Mouse (Mus musculus) lung, embryonic 15.5 days (tissue): ENCODE results near the gene Actr1a. TPM values are rescaled to one million over a fixed set of nuclear protein-coding genes. Genes with fewer than 3 reads are reported as not detected.
A peak's percentile ranks its signal among the peaks of the same experiment; 100 is the strongest.

Experiments used
- ATAC-seq: fragments of 200-750 bp; cut with Nextera tagmentation; 2 replicates; pipeline ENCODE4 v1.8.0; 2017; ENCODE audit warnings: moderate number of reproducible peaks, borderline replicate concordance; ENCODE audit not compliant: low FRiP score, low TSS enrichment; ENCODE audit errors: extremely low read depth
- H3K27ac ChIP-seq: fragments of 300-500 bp; sonication (generic); 2 replicates; pipeline ENCODE4 v1.5.1; 2015; ENCODE audit warnings: moderate library complexity, mild to moderate bottlenecking, inconsistent platforms
- H3K27me3 ChIP-seq: fragments of 300-500 bp; sonication (generic); 2 replicates; pipeline ENCODE4 v1.6.1; 2015; ENCODE audit warnings: inconsistent platforms
- H3K36me3 ChIP-seq: fragments of 300-500 bp; sonication (generic); 2 replicates; pipeline ENCODE4 v1.6.1; 2015; ENCODE audit warnings: inconsistent platforms
- H3K4me1 ChIP-seq: fragments of 300-500 bp; sonication (generic); 2 replicates; pipeline ENCODE4 v1.6.1; 2015; ENCODE audit warnings: inconsistent platforms
- H3K4me2 ChIP-seq: fragments of 300-500 bp; sonication (generic); 2 replicates; pipeline ENCODE4 v1.6.1; 2015; ENCODE audit warnings: inconsistent platforms, mild to moderate bottlenecking, moderate library complexity
- H3K4me3 ChIP-seq: fragments of 300-500 bp; sonication (generic); 2 replicates; pipeline ENCODE4 v1.5.1; 2015; ENCODE audit warnings: mild to moderate bottlenecking, inconsistent platforms
- H3K9ac ChIP-seq: fragments of 300-500 bp; sonication (generic); 2 replicates; pipeline ENCODE4 v1.6.1; 2015; ENCODE audit warnings: inconsistent platforms
- H3K9me3 ChIP-seq: fragments of 300-500 bp; sonication (generic); 2 replicates; pipeline ENCODE4 v1.6.1; 2016; ENCODE audit warnings: inconsistent platforms
- WGBS: fragments of 180-500 bp; shearing (Covaris S2); methylation state at CpG from one replicate; pipeline ENCODE4 v1.1.7; 2015; 5-methylcytosine and 5-hydroxymethylcytosine counted together
- polyA plus RNA-seq: library from polyadenylated mRNA; unstranded; fragments of >200 nt; fragmentation: Nextera tagmentation; extraction: Ambion mirVana; gene quantifications from 2 replicates; pipeline ENCODE4 v1.2.1, GENCODE M21; 2015

The Actr1a gene
- polyA plus RNA-seq, 1 experiment from 2014 or later, result 139 TPM

GRCm38 (mm10) chr19:46367798-46368590 lies 27.6 kb downstream of the Actr1a start:
- Histone ChIP-seq H3K9me3 (no peaks in the 10 kb centered on the region), H3K27ac (no peak overlapping the region), H3K36me3 (no peaks in the 10 kb centered on the region), H3K4me1 (no peaks in the 10 kb centered on the region), H3K9ac (no peak overlapping the region), H3K4me3 (no peak overlapping the region), H3K27me3 (no peaks in the 10 kb centered on the region), H3K4me2 (no peak overlapping the region)
- no peak for ATAC-seq
- WGBS, result 82% methylated on average over 23 of the region's 23 CpGs

DNA sequence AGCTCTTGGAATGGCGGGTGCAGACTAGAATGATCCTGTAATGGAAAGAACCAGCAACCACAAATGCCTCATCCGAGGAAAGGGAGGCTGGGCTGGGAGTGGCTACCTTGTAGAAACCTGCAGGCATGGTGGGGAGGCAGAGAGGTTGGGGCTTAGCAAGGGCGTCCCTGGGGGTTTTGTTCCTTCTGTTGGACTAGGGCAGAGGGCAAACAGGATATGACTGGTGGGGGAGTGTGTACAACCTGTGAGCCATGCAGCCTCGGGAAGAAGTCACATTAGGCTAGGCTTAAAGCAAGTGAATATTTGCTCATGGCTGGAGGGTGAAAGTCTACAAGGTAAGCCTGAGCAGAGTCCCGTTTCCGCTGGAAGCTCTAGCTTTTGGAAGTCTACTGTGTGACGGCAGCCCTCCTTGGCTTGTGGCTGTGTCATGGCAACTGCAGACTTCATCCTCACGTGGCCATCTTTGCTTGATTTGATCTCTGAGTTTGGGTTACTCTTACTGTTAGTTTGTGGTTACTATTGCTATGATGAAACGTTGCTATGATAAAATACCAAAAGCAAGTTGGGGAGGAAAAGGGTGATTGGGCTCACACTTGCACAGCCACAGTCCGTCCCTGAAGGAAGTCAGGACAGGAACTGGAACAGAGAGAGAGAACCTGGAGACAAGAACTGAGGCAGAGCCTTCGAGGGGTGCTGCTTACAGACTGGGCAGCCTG lies 32.1 kb downstream of the Actr1a start:
- Histone ChIP-seq H3K27me3 (0 out of 2 replicates have a peak, but pooled peaks cover under 1% of the 10 kb centered on the region), H3K4me2 (no peak overlapping the region), H3K4me1 (peaks cover under 1% of the 10 kb centered on the region; the same call in 1 of the 2 replicates), H3K4me3 (no peak overlapping the region), H3K9ac (no peak overlapping the region), H3K36me3 (no peaks in the 10 kb centered on the region), H3K9me3 (no peaks in the 10 kb centered on the region), H3K27ac (no peak overlapping the region)
- 77% methylated on average over 11 of the region's 11 CpGs for WGBS
- no peak for ATAC-seq

DNA sequence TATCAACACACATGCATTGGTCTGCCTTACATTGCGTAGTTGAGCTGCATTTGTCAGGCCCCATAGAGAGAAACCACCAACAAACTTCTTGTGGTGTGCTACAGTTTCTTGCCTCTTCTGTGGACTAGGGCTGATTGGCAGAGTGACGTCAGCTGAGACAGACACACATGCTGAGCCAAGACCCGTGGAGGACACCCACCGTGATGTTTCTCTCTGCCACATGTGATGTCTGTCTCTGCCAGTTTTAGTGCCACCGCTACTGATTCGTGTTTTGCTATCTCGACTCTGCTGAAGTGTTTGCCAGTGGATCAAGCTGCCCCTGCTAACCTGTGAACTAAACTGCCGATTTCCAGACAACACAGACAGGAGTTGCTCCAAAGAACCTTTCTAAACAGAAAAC lies 33.4 kb downstream of the Actr1a start:
- Histone ChIP-seq H3K27me3 (peaks cover 13% of the 10 kb centered on the region; the same call in 1 of the 2 replicates), H3K4me3 (no peak overlapping the region), H3K36me3 (no peaks in the 10 kb centered on the region), H3K4me1 (peaks cover 9% of the 10 kb centered on the region; the same call in 1 of the 2 replicates), H3K27ac (no peak overlapping the region), H3K9ac (no peak overlapping the region), H3K4me2 (no peak overlapping the region), H3K9me3 (no peaks in the 10 kb centered on the region)
- 73% methylated on average over 8 of the region's 8 CpGs for whole genome bisulfite sequencing
- no peak for ATAC-seq

- peak overlapping the region; percentile 67 for H3K27ac ChIP-seq
Measured at GRCm38 (mm10) chr19:46358381-46358780, 37.2 kb downstream of the Actr1a start.

GRCm38 (mm10) chr19:46357344-46358280 lies 37.9 kb downstream of the Actr1a start:
- H3K4me3 ChIP-seq, result peak overlapping the region; percentile 51
- peak overlapping the region; percentile 42 for H3K9ac ChIP-seq
- no peaks in the 10 kb centered on the region for H3K9me3 ChIP-seq
- ATAC-seq, result no peak
- WGBS, result 18% methylated on average over 25 of the region's 25 CpGs
- H3K27me3 ChIP-seq, result peaks cover 18% of the 10 kb centered on the region; the same call in 1 of the 2 replicates
- peak overlapping the region; percentile 80 for H3K4me2 ChIP-seq
- H3K4me1 ChIP-seq, result peaks cover 15% of the 10 kb centered on the region; the same call in 1 of the 2 replicates
- H3K36me3 ChIP-seq, result no peaks in the 10 kb centered on the region
- peak overlapping the region; percentile 67 for H3K27ac ChIP-seq

More at GRCm38 (mm10) chr19:46358381-46358780, 37.2 kb downstream of the Actr1a start:
- Histone ChIP-seq H3K4me1 (peaks cover 15% of the 10 kb centered on the region; the same call in 1 of the 2 replicates), H3K4me2 (peak overlapping the region; percentile 80), H3K9me3 (no peaks in the 10 kb centered on the region), H3K27me3 (peaks cover 18% of the 10 kb centered on the region; the same call in 1 of the 2 replicates), H3K9ac (no peak overlapping the region), H3K4me3 (no peak overlapping the region), H3K36me3 (no peaks in the 10 kb centered on the region)
- no peak for ATAC-seq
- WGBS, result 56% methylated on average over 4 of the region's 4 CpGs

DNA sequence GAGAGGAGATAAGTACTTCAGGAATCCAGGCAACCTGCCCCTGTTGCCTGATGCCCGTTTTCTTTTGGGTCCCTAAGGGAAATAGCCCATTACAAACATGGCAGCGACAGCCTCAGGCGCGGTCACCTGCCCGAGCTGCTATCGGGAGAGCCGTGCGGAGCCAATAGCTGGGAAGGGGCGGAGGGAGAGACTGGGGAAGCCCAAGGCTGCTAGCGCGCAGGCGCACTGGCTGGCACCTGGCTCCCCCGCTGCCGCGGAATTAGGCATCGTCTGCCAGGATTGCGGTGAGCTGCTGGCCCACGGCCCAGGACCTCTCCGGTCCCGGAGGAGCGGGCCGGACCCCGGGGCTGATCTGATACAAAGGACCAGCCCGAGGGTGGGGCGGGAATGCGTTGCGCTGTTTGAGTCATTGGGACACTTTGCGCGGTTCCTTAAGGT lies 38.8 kb downstream of the Actr1a start:
- peak overlapping the region; percentile 51 for H3K4me3 ChIP-seq
- no peaks in the 10 kb centered on the region for H3K9me3 ChIP-seq
- ATAC-seq, result peak; percentile 82; the same call in 1 of the 2 replicates
- H3K36me3 ChIP-seq, result no peaks in the 10 kb centered on the region
- peak overlapping the region; percentile 67; the same call in 1 of the 2 replicates for H3K27ac ChIP-seq
- WGBS, result under 1% methylated on average over 29 of the region's 29 CpGs
- peak overlapping the region; percentile 80 for H3K4me2 ChIP-seq
- H3K4me1 ChIP-seq, result peaks cover 15% of the 10 kb centered on the region; the same call in 1 of the 2 replicates
- peaks cover 18% of the 10 kb centered on the region; the same call in 1 of the 2 replicates for H3K27me3 ChIP-seq
- peak overlapping the region; percentile 42 for H3K9ac ChIP-seq

GRCm38 (mm10) chr19:46350168-46350932 lies 45.2 kb downstream of the Actr1a start, which contains the start of gene 2310034G01Rik:
2310034G01Rik (minus strand) TSS chr19:46350302.
- Histone ChIP-seq H3K4me3 (peak within 1 kb of the TSS; percentile 62), H3K27me3 (no peaks in the 10 kb centered on the region), H3K4me1 (peaks cover 20% of the 10 kb centered on the region), H3K27ac (peak within 1 kb of the TSS; percentile 80), H3K9ac (peak within 1 kb of the TSS; percentile 68), H3K4me2 (peak within 1 kb of the TSS; percentile 91), H3K36me3 (no peaks in the 10 kb centered on the region), H3K9me3 (no peaks in the 10 kb centered on the region)
- 55% methylated on average over 10 of the region's 10 CpGs for WGBS
- no peak for ATAC-seq

GRCm38 (mm10) chr19:46349550-46349949 lies 46.0 kb downstream of the Actr1a start:
- H3K9ac ChIP-seq, result peak overlapping the region; percentile 68
- 26% methylated on average over 6 of the region's 6 CpGs for WGBS
- H3K4me3 ChIP-seq, result peak overlapping the region; percentile 62
- 0 out of 2 replicates have a peak, but pooled peaks cover 3% of the 10 kb centered on the region for H3K27me3 ChIP-seq
- no peaks in the 10 kb centered on the region for H3K9me3 ChIP-seq
- ATAC-seq, result 0 out of 2 replicates have a peak, but pooled peaks have one; percentile 12
- H3K27ac ChIP-seq, result peak overlapping the region; percentile 80
- peaks cover 20% of the 10 kb centered on the region for H3K4me1 ChIP-seq
- no peaks in the 10 kb centered on the region for H3K36me3 ChIP-seq
- H3K4me2 ChIP-seq, result peak overlapping the region; percentile 91

- H3K4me2 ChIP-seq, result peak overlapping the region; percentile 91
- 0 out of 2 replicates have a peak, but pooled peaks cover 3% of the 10 kb centered on the region for H3K27me3 ChIP-seq
- H3K36me3 ChIP-seq, result no peaks in the 10 kb centered on the region
- WGBS, result under 1% methylated on average over 78 of the region's 78 CpGs
- no peaks in the 10 kb centered on the region for H3K9me3 ChIP-seq
- ATAC-seq, result peak; percentile 83
- peaks cover 20% of the 10 kb centered on the region for H3K4me1 ChIP-seq
- H3K9ac ChIP-seq, result peak overlapping the region; percentile 68
- H3K4me3 ChIP-seq, result peak overlapping the region; percentile 62
- peak overlapping the region; percentile 80 for H3K27ac ChIP-seq
Measured at GRCm38 (mm10) chr19:46348761-46349458, 46.6 kb downstream of the Actr1a start.
